Mouse (Mus musculus) embryonic facial prominence, embryonic 14.5 days (tissue): ENCODE data around the gene Agrp. TPM values are rescaled to one million over a fixed set of nuclear protein-coding genes. Genes with fewer than 3 reads are reported as not detected.

ENCODE experiments used
- ATAC-seq: fragments of 200-750 bp; cut with Nextera tagmentation; 2 replicates; pipeline ENCODE4 v1.8.0; 2017; ENCODE audit warnings: low read depth, moderate number of reproducible peaks, moderate TSS enrichment
- DNase-seq: peaks from one replicate; pipeline ENCODE4 v3.0.0-alpha.2; 2015; ENCODE audit warnings: low spot score
- H3K27ac ChIP-seq: fragments of 300-500 bp; sonication (generic); replicated peaks from 2 replicates; pipeline ENCODE4 v1.5.1; 2014; ENCODE audit warnings: low read depth, mild to moderate bottlenecking, low read length, moderate library complexity
- H3K27me3 ChIP-seq: fragments of 300-500 bp; sonication (generic); replicated peaks from 2 replicates; pipeline ENCODE4 v1.6.1; 2014; ENCODE audit warnings: low read length; ENCODE audit not compliant: control insufficient read depth, insufficient read depth
- H3K36me3 ChIP-seq: fragments of 300-500 bp; sonication (generic); 2 replicates; pipeline ENCODE4 v1.6.1; 2014; ENCODE audit warnings: low read length, mixed read lengths; ENCODE audit not compliant: control insufficient read depth, insufficient read depth
- H3K4me1 ChIP-seq: fragments of 300-500 bp; sonication (generic); 2 replicates; pipeline ENCODE4 v1.6.1; 2014; ENCODE audit warnings: antibody characterized with exemption, low read length; ENCODE audit not compliant: control insufficient read depth, insufficient read depth
- H3K4me2 ChIP-seq: fragments of 300-500 bp; sonication (generic); 2 replicates; pipeline ENCODE4 v1.6.1; 2014; ENCODE audit warnings: low read depth, mild to moderate bottlenecking, low read length, moderate library complexity, mixed read lengths
- H3K4me3 ChIP-seq: fragments of 300-500 bp; sonication (generic); 2 replicates; pipeline ENCODE4 v1.5.1; 2014; ENCODE audit warnings: low read depth, mild to moderate bottlenecking, low read length
- H3K9ac ChIP-seq: fragments of 300-500 bp; sonication (generic); 2 replicates; pipeline ENCODE4 v1.6.1; 2014; ENCODE audit warnings: low read depth, mild to moderate bottlenecking, low read length, moderate library complexity, mixed read lengths
- H3K9me3 ChIP-seq: fragments of 300-500 bp; sonication (generic); 2 replicates; pipeline ENCODE4 v1.6.1; 2016; ENCODE audit warnings: low read length; ENCODE audit not compliant: control insufficient read depth
- WGBS: fragments of 180-500 bp; shearing (Covaris S2); extraction: QIAGEN DNeasy Blood & Tissue Kit; methylation state at CpG from one replicate; pipeline ENCODE4 v1.1.7; 2014; 5-methylcytosine and 5-hydroxymethylcytosine counted together
- polyA plus RNA-seq: library from polyadenylated mRNA; unstranded; fragments of >200 nt; fragmentation: Nextera tagmentation; extraction: Ambion mirVana; gene quantifications from 2 replicates; pipeline ENCODE4 v1.2.1, GENCODE M21; 2014

Gene Agrp
- polyA plus RNA-seq, 1 experiment from 2014 or later, result 1.7 TPM

- H3K9me3 ChIP-seq, result no peaks in the 10 kb centered on the region
- no peak for ATAC-seq
- 75% methylated on average over 1 of the region's 1 CpGs for WGBS
- H3K4me1 ChIP-seq, result peaks cover 6% of the 10 kb centered on the region; the same call in 1 of the 2 replicates
- H3K9ac ChIP-seq, result no peak overlapping the region
- H3K27ac ChIP-seq, result no peak overlapping the region
- no peaks in the 10 kb centered on the region for H3K27me3 ChIP-seq
- no peak overlapping the region for H3K4me3 ChIP-seq
- H3K4me2 ChIP-seq, result no peak overlapping the region
- peaks cover 26% of the 10 kb centered on the region for H3K36me3 ChIP-seq
- no peak for DNase-seq
Measured at GRCm38 (mm10) chr8:105626086-105626485, 11.1 kb downstream of the Agrp start.

GRCm38 (mm10) chr8:105624831-105625230, 12.4 kb downstream of the Agrp start:
- H3K9ac ChIP-seq, result no peak overlapping the region
- no peaks in the 10 kb centered on the region for H3K27me3 ChIP-seq
- DNase-seq (peak; percentile 32), ATAC-seq (no peak)
- no peaks in the 10 kb centered on the region for H3K9me3 ChIP-seq
- peak overlapping the region; percentile 48; the same call in 1 of the 2 replicates for H3K27ac ChIP-seq
- peaks cover 38% of the 10 kb centered on the region for H3K36me3 ChIP-seq
- H3K4me1 ChIP-seq, result peaks cover 6% of the 10 kb centered on the region; the same call in 1 of the 2 replicates
- no peak overlapping the region for H3K4me2 ChIP-seq
- no peak overlapping the region for H3K4me3 ChIP-seq
- WGBS, result 19% methylated on average over 1 of the region's 1 CpGs

GRCm38 (mm10) chr8:105624401-105624800, 12.8 kb downstream of the Agrp start:
- peaks cover 43% of the 10 kb centered on the region for H3K36me3 ChIP-seq
- H3K27ac ChIP-seq, result peak overlapping the region; percentile 48; the same call in 1 of the 2 replicates
- no peaks in the 10 kb centered on the region for H3K9me3 ChIP-seq
- WGBS, result 54% methylated on average over 3 of the region's 3 CpGs
- H3K9ac ChIP-seq, result no peak overlapping the region
- H3K27me3 ChIP-seq, result no peaks in the 10 kb centered on the region
- no peak overlapping the region for H3K4me3 ChIP-seq
- no peak overlapping the region for H3K4me2 ChIP-seq
- no peak for ATAC-seq
- DNase-seq, result no peak
- H3K4me1 ChIP-seq, result peaks cover 6% of the 10 kb centered on the region; the same call in 1 of the 2 replicates

- H3K36me3 ChIP-seq, result peaks cover 49% of the 10 kb centered on the region
- no peak overlapping the region for H3K4me2 ChIP-seq
- WGBS, result 48% methylated on average over 7 of the region's 7 CpGs
- H3K9me3 ChIP-seq, result no peaks in the 10 kb centered on the region
- H3K9ac ChIP-seq, result no peak overlapping the region
- ATAC-seq, result no peak
- H3K4me3 ChIP-seq, result no peak overlapping the region
- H3K4me1 ChIP-seq, result peaks cover 6% of the 10 kb centered on the region; the same call in 1 of the 2 replicates
- DNase-seq, result no peak
- H3K27ac ChIP-seq, result 0 out of 2 replicates have a peak overlapping the region, but pooled peaks have one; percentile 48
- H3K27me3 ChIP-seq, result no peaks in the 10 kb centered on the region
Measured at GRCm38 (mm10) chr8:105623679-105624245, 13.4 kb downstream of the Agrp start.

- Histone ChIP-seq H3K9me3 (no peaks in the 10 kb centered on the region), H3K4me2 (no peak overlapping the region), H3K36me3 (peaks cover 56% of the 10 kb centered on the region), H3K9ac (no peak overlapping the region), H3K4me1 (peaks cover 6% of the 10 kb centered on the region; the same call in 1 of the 2 replicates), H3K4me3 (no peak overlapping the region), H3K27ac (peak overlapping the region; percentile 2; the same call in 1 of the 2 replicates), H3K27me3 (no peaks in the 10 kb centered on the region)
- ATAC-seq, result peak; percentile 17; the same call in 1 of the 2 replicates
- peak; percentile 47 for DNase-seq
- WGBS, result 23% methylated on average over 5 of the region's 5 CpGs
Measured at GRCm38 (mm10) chr8:105623118-105623517, 14.1 kb downstream of the Agrp start.

- peak; percentile 93 for DNase-seq
- H3K9ac ChIP-seq, result 0 out of 2 replicates have a peak overlapping the region, but pooled peaks have one; percentile 14
- 1% methylated on average over 8 of the region's 8 CpGs for WGBS
- H3K4me3 ChIP-seq, result no peak overlapping the region
- peak; percentile 91 for ATAC-seq
- no peaks in the 10 kb centered on the region for H3K27me3 ChIP-seq
- peaks cover 6% of the 10 kb centered on the region; the same call in 1 of the 2 replicates for H3K4me1 ChIP-seq
- H3K9me3 ChIP-seq, result no peaks in the 10 kb centered on the region
- H3K27ac ChIP-seq, result peak overlapping the region; percentile 61; the same call in 1 of the 2 replicates
- H3K36me3 ChIP-seq, result peaks cover 62% of the 10 kb centered on the region
- no peak overlapping the region for H3K4me2 ChIP-seq
Measured at GRCm38 (mm10) chr8:105622421-105622920, 14.7 kb downstream of the Agrp start.

GRCm38 (mm10) chr8:105621841-105622240, 15.4 kb downstream of the Agrp start:
- 88% methylated on average over 4 of the region's 4 CpGs for WGBS
- Histone ChIP-seq H3K36me3 (peaks cover 68% of the 10 kb centered on the region), H3K27ac (peak overlapping the region; percentile 61), H3K9me3 (no peaks in the 10 kb centered on the region), H3K4me1 (peaks cover 6% of the 10 kb centered on the region; the same call in 1 of the 2 replicates), H3K9ac (no peak overlapping the region), H3K27me3 (no peaks in the 10 kb centered on the region), H3K4me2 (no peak overlapping the region), H3K4me3 (no peak overlapping the region)
- no peak for DNase-seq
- no peak for ATAC-seq

- Histone ChIP-seq H3K9me3 (no peaks in the 10 kb centered on the region), H3K9ac (no peak overlapping the region), H3K4me2 (no peak overlapping the region), H3K27me3 (no peaks in the 10 kb centered on the region), H3K27ac (no peak overlapping the region), H3K36me3 (peaks cover 75% of the 10 kb centered on the region), H3K4me3 (no peak overlapping the region), H3K4me1 (peaks cover 6% of the 10 kb centered on the region; the same call in 1 of the 2 replicates)
- DNase-seq (no peak), ATAC-seq (no peak)
- WGBS, result 93% methylated on average over 21 of the region's 21 CpGs
Measured at GRCm38 (mm10) chr8:105620946-105621720, 16.1 kb downstream of the Agrp start.
